Mouse (Mus musculus) lung, postnatal 4 days (tissue): ENCODE results near the gene Tmem151a.

Source experiments
- DNase-seq, 2 experiments: peaks; one replicate each; pipeline ENCODE4 v3.0.0; 2021

Gene Tmem151a

DNA sequence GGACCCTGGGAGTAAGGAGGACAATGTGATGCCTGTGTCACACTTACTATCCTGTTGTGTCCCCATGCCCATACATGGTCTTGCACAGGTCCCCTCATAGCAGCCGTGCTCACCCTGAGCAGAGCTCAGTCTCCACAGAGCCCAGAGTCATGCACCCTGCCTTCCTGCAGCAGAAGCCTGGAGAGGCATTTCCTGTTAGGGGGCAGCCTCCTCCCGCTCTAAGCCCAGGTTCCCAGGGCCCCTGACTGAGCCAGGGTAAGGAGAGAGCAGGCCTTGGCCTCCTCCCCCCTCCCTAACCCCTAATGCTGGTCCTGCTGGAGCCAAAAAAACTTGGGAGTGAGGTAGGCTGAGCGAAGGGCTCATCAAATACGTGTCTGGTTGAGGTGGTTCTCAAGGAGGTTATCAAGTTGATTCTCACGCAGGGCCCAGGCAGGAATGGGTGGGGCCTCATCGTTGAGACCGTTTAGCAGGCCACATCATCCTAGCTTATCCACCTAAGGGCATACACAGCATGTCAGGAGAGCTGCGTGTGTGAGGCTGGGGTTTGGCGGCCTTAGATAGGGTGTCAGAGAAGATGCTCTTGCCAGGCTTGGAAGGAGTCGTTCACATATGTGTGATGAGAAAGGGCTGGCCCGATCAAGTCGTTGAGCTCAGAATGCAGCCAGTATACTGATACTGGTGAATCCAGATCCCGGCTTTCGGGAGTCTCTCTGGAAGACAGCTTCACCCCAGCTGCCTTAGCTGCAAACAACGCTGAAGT is 18.1 kb downstream of the Tmem151a start:
- DNase-seq = peak in 1 of 2 experiments; percentile 33

DNA sequence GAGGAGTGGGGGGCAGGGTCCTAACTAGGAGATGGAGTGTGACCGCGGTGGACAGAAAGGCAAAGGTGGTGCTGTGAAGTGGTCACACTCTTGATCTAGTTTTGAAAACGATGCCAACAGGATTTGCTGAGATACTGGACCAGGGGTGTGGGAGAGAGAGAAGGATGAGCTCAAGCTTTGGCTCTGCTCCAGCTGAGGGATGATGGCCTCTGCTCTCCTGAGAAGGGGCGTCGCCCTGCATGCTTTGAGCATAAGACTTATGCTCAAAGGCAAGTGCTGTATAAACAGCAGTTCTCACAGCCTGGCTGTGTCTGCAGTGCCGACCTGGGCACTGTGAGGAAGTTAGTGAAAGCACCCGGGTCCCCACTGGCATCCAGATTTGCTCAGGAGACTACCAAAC is 20.2 kb downstream of the Tmem151a start:
- DNase-seq = peak in 1 of 2 experiments; percentile 51

DNA sequence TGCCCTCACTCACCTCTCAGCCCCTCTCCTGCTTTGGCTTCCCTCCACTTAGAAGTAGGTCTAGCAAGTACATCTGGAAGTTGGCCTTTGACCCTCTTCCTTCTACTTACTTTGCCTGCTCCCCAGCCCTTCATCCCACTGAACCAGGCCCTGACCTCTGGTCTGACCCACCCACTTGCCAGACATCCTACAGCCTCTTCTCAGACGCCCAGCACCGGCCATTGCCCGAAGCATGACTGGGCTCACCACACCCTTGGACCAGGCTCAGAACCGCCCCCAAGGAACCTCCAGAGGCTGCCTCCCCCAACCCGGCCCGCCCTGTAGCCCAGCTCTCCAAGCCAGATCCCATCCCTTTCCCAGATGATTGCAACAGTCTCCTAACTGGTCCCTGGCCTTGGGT is 22.9 kb downstream of the Tmem151a start:
- no peak for DNase-seq

DNA sequence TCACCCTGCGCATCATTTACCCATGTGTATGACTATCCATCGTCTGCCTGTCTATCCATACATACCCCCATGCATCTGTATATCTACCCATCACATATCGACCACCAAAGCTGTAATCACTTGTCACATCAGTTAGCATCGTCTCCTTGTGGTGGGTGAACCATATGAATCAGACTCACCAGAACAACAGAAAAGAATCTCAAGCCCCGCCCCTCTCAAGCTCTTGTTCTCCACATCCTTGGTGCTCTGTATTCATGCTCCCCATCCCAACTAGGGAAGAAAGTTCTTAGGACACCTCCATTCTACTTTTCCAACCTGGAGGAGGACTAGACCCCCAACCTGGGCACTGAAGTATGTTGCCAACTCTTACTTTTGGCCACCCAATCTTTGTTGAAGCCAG is 23.3 kb downstream of the Tmem151a start:
- no peak for DNase-seq

DNA sequence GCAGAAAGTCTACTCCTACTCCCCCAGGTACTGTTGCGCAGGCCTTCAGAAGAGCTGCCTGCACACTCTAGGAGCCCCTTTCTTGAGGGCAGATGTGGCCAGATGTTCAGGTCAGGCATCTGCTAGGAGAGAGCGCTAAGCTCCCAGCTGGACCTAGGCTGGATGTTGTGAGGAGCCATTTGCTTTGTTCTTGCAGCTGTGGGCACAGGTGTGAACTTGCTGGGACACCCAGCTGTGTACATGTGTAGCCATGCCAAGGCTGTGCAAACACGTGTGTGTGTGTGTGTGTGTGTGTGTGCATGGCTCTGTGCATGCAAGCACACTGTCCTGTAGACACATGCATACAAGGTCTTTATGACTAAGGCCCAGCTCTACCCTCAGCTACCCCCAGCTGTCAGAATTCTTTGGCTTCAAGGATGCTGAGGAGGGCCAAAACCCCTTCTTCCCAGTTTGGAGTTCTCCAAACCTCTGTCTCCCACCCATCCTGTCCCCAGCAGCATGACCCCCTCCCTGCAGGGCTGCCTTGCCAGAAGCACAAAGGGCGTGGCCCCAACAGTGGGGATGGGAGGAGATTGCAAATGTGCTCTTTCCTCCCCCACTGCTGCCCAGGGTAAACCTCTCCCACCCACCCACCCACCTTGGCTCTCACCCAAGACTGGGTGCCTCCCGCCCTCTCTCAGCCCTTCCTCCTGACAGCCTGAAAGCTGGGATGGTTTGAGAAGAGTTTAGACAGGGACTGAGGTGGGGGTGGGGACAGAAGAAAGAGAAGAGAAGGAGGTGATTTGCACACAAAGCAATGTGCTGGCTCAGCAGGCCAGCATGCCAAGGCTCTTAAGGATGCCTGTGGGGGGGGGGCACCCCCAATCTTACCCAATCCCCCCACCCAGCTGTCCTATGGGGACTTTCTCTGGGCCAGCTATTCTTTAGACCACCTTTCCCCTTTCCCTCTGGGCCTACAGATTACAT is 24.7 kb downstream of the Tmem151a start:
- peak; percentile 62 to 87 for DNase-seq

DNA sequence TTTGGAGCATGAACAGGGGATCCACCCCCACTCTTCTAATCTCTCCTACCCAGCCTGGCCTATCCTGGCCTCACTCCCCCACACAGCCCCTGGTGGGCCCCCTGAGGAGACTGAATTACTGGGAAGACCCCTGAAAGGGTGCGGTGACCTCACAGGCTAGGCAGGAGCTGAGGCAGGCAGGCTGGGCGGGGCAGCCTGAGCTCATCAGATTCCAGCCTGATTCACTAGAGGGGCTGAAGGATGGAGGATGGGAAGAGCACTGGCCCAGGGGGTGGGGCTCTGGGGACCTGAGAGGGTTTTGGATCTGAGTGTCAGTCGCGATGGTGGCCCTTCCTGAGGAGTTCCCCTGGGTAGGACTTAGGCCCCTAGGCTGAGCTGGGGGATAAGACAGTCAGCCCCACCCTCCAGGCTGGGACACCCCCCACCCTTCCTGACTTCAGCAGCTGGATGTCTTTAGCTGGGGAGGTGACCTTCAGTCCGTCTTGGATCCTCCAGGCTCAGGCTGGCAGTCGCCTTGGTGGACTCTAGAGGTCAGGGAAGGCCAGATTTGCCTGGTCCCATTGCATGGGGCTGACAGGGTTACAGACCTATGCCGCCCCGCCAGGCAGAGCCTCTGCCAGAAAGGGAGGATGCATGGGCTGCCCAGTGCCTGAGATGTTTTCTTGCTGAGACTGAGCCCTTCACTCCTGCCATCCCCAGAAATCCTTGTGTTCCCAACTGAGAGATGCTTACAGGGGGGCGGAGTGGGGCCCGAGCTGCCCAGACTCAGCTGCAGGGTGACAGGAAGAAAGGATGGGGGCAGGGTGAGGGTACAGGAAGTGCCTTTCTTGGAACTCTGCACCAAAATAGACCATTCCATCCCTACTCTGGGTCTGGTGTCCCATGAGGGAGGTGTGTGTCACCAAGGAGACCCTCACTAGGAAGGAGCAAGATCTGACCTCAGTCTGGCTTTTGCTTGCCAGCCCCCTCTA is 26.2 kb downstream of the Tmem151a start:
- DNase-seq = peak; percentile 60 to 81

DNA sequence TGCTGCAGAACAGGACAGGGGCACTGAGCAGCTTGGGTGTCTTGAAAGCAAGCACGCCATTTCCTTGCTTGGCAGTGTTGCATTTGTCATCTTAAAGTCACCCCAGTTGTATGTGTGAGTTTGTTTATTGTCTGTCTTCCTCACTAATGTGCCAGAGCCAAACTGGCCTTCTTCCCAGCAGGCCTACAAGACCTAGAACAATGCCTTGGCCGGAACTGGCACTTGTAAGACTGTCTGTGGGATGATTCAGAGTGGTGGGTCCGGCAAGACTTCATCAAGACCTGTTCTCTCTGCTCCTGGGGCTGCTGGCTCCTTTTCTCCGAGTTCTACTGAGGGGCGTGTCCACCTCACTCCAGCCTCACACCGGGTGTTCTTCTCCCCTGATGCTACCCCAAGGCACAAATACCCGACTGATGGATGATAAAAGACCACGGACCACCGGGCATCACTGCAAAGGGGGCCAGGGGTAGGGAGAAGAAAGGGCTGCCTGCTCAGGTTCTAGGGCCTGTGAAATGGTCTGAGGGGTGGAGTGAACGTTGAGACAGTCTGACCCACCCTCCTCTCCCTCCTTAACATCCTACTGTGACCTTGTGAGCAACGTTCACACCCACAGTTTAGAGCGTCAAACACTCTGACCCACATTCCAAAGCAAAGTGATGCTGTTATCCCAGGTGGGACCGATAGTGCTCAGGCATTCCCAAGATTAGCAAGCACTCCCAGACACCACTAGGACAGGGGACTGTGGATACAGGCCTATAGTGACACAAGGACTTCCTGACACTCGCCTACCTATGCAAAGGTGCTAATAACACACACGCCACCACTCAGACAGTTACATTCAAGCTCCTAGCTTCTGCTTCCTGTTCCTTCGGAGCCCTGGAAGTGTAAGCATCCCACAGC is 27.2 kb downstream of the Tmem151a start:
- peak; percentile 65 to 78 for DNase-seq

DNA sequence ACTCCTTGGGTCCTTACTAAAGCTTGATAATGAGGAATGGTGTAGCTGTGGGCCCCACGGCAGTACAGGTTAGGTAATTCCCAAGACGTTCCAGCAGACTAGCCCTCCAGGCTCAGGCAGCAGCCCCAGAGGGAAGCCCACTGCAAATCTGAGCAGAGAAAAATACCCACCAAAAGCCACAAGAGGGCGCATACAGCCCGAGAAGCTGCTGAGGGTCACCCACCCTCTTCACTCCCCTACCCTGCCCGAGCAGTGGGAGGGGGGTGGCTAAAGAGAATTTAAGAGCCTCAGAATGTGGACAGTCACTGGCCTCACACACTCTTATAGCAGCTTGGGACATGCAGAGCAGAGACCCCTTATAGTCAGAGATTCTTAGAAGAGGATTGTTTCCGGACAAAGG is 29.1 kb downstream of the Tmem151a start:
- peak; percentile 62 to 72 for DNase-seq

DNA sequence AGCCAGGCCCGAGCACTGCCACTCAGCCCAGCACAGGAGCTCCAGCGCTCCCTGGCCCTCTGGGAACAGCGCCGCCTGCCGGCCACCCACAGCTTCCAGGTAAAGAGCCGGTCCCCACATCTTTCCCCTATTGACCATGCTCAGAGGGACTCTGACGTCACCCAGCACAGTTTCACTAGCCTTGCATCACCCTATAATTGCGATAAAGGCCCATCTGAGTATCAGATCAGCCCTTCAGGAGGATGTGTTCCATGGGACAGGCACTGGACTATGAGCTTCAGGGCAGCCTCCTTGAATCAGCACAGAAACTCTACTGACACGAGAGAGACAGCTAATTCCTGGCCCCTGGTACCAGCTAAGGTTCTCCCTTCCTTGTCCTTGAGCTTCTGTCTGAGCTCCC is 31.4 kb downstream of the Tmem151a start:
- peak; percentile 61 to 72 for DNase-seq

DNA sequence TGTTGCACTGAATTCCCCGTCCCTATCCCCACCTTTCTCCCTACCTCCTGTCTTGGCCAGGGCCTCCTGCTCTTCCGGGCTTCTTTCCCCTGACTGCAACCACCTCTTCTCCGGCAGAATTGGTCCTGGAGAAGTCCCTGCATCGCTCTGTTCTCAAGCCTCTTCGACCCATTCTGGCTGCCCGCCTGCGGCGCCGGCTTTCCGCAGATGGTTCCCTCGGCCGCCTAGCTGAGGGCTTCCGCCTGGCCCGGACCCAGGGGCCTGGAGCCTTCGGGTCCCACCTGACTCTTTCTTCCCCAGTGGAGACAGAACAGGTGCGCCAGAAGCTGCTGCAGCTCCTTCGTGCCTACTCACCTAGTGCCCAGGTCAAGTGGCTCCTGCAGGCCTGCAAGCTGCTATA is 32.5 kb downstream of the Tmem151a start:
- no peak for DNase-seq

DNA sequence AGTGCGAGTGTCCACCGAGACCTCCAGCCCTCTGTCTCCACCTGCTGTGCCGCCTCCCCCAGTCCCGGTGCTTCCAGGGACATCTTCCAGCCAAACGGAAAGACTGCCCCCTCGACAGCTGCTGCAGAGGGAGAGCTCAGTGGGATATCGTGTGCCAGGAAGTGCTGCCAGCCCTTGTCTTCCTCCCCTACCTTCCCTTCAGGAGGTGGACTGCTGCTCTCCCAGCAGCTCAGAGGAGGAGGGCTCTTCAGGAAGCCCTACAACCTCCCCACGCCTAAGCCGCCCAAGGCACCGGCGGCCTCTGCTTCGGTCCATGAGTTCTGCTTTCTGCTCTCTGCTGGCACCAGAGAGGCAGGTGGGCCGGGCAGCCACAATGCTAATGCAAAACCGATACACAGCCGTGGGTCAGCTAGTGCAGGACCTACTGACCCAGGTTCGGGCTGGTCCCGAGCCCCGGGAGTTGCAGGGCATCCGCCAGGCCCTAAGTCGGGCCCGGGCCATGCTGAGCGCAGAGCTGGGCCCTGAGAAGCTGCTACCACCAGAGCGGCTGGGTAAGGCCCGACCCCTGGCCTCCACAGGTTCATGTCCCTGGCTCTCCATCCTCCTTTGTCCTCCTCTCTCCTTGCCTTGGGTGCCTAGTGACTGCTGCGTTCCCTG is 33.0 kb downstream of the Tmem151a start:
- DNase-seq = no peak

DNA sequence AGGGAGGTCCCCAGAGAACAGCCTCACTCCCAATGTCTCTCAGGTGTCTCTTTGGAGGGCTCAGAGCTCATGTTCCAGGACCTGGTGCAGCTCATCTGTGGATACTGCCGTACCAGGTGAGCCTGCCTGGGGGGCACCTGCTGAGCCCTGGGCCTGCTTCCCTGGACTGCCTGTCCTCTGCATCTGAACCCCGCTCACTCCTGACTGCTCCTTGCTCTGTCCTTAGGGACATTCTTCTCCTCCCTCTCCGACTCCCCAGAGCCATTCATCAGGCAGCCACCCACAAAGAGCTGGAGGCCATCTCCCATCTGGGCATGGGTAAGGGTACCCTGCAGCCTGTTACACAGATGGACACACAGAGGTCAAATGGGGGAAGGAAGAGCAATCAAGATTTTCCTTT is 33.8 kb downstream of the Tmem151a start:
- DNase-seq = peak in 1 of 2 experiments; percentile 25

DNA sequence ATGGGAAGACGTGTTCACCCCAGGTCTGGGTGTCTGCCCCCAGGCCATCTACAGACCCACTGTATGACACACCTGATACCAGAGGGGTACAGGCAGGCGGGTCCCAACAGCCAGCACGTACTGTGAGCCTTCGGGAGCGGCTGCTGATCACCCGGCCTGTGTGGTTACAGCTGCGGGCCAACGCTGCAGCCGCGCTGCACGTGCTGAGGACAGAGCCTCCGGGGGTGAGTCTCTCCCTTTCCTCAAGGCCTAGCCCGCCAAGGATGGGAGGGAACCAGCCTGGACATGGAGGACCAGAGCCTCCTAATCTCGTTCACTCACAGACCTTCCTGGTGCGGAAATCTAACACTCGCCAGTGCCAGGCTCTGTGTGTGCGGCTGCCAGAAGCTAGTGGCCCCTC is 34.3 kb downstream of the Tmem151a start:
- peak in 1 of 2 experiments; percentile 40 for DNase-seq

DNA sequence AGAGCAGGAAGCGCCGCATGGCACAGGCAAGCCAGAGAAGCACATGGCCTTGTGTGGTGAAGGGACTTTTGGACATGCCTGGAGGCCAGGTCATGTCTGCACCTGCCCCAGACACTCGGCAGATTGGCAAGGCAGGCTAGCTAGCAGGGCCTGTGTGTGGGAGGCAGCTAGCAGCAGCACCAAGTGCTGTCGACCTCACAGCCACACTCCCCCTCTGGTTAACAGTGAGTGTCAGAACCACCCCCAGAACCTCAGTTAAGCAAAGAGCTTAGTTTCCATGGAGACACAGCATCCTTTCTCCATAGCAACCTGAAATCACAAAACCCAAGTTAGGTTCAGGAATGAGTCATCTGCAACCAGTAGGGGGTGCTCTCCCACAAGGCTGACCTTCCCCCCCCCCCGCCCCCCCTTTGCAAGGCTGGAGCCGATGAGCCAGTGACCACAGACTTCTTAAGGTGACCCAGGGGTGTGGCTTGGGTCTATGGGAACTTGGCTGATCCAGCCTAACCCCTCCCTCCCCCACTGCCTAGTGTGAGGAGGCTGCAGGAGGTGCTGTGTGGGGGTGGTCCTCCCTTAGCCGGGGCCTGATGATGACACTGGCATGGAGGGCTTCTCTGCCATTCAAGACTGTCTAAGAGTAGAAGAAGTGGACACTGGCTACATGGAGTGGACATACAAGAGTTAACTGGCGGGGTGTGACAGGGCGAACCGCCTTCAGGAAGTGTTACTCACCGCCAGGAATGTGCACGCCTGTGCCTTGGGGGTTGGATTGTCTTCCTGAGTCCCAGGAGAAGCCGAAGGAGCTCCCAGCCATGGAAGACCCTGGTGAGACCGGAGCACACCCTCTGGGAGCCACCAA is 35.1 kb downstream of the Tmem151a start, which contains the start of gene Rin1:
TSS of gene Rin1 (plus strand) at position 435 of the 859 bp plus-strand sequence.
- DNase-seq = peak; percentile 68 to 78

DNA sequence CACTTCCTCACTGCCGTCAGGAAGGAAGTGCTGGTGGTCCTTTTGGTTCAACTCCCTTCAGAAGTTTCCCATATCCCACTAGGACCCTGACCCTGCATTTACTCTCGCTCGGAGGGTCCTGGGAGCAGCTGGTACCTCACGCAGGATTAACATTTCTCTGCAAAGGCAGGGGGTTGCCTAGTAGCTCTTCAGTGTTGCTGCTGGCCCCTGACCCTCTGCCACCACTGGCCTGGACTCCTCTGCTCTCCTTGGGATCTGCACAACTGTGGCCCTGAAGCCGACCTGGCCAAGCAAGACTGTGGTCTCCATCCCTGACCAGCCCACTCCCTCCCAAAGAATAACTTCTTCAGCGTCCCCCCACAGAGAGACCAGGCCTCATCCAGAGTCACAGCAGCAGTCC is 36.0 kb downstream of the Tmem151a start:
- no peak for DNase-seq

DNA sequence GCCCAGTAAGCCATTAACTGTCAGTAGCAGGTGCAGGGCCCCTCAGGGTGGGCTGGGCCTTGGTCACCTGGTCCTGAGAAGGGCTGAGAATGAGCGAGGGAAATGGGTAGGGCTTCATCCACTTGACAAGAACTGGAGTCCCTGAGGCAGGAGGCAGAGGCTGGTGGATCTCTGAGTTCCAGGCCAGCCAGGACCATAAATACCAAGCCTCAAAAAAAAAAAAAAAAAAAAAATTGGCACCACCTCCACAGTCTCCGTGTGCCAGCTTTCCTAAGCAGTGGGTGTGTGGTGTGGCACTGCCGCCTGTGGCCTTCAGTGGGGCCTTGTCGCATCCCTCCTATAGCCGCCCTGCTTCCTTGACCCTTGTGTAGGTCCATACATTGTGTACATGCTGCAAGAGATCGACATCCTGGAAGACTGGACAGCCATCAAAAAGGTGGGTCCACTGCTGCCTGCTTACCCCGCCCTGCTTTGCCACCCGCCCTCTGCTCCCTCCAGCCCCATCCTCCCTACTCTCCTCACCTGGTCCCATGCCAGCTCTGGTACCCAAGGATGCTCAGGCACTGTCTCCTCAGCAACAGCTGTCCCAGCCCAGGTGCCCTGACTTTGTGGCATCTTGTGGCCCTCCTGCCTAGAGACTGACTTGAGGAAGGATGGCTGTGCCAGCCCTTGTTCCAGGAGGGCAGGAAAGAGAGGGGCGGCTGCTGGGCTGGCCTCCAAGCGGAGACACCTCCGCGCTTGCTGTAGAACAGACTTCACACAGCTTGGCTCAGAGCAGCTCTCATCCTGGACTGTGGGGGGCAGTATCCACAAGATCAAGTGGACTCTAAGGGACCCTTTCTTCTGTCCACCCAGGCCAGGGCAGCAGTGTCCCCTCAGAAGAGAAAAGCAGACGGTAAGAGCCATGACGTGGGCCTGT is 36.9 kb downstream of the Tmem151a start:
- peak in 1 of 2 experiments; percentile 22 for DNase-seq

DNA sequence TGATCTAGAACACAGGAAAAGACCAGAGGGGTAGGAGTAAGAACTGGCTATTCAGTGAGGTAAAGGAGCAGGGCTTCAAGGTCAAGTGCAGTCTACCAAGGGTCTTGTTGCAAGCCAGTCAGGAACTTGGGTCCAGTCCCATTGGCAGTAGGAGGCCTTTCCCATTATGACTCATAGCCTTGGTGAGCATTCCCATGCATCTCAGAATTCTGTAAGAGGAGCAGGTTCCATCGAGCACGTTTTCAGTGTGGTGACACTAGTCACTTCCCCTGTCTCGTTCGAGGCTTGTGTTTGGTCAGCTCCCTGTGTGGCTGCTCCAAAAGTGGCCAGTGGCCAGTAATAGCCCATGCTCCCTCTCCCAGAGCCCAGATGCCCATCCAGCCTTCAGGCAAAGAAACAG is 39.8 kb downstream of the Tmem151a start:
- no peak for DNase-seq

DNA sequence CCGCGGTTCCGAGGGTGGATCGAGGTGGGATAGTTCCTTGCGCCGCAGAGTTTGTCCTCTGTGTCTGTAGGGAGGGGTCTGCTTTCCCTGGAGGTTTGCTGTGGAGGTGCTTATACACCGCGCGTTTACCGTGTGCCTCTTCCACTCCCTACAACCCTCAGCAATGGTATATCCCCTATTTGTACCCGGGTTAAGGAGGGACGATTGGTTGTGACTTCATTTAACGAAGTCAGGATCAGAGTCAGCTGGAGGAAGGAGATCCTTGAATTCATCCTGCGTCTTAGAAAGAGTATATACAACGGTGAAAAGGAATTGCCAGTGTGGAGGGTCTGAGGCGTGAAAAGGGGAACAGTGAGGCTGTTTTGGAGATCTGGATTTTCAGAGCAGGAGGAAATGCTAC is 43.7 kb downstream of the Tmem151a start:
- DNase-seq = no peak
